8 mouse cellular contexts compared by ENCODE assay signal in the genomic region with DNA sequence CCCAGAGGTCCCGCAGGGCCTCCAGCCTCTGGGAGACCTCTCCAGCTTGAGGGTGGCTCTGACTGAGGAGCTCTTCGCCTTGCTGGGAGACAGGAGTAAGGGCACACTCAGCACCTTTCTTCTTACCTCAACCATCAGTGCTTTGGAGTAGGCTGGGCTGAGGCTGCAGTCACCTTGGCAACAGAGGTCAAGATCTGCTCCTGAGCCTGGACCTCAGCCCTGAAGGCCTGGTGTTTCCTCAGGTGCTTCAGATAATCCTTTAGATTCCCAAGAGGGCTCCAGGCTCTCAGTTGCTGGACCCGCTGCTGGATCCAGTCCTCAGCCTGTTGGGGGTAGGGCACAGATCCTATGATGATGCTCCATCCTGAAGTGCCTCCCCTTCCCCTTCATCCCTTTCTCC.
"Had no signal": no experiment of that assay in that cellular context is flagged by ENCODE, and none has a peak within 500 bp of the region (broad histone marks: within the 10 kb centered on the region; RNA-seq: fewer than 3 reads in every experiment).

No protein-coding gene starts in this region.

- H3K27me3 ChIP-seq: intestine, embryonic 15.5 days; midbrain, embryonic 13.5 days; stomach, embryonic 15.5 days had no signal

- H3K27ac ChIP-seq: intestine, embryonic 15.5 days; liver, embryonic 13.5 days; midbrain, embryonic 13.5 days; stomach, embryonic 15.5 days had no signal

- DNase-seq: liver; liver, embryonic 13.5 days; right cerebral cortex, postnatal 14 days; thymus, postnatal 4 days had no signal

- H3K9me3 ChIP-seq: intestine, embryonic 15.5 days; liver, embryonic 13.5 days; midbrain, embryonic 13.5 days; stomach, embryonic 15.5 days had no signal

- H3K4me3 ChIP-seq: intestine, embryonic 15.5 days; liver, embryonic 13.5 days; midbrain, embryonic 13.5 days; stomach, embryonic 15.5 days had no signal

- H3K4me1 ChIP-seq: intestine, embryonic 15.5 days; liver, embryonic 13.5 days; midbrain, embryonic 13.5 days had no signal

- H3K4me2 ChIP-seq: intestine, embryonic 15.5 days; liver, embryonic 13.5 days; midbrain, embryonic 13.5 days; stomach, embryonic 15.5 days had no signal

- H3K36me3 ChIP-seq: intestine, embryonic 15.5 days; liver, embryonic 13.5 days; midbrain, embryonic 13.5 days; stomach, embryonic 15.5 days had no signal

- H3K9ac ChIP-seq: intestine, embryonic 15.5 days; liver, embryonic 13.5 days; liver, postnatal 0 days; midbrain, embryonic 13.5 days; stomach, embryonic 15.5 days had no signal

- ATAC-seq: intestine, embryonic 15.5 days; midbrain, embryonic 13.5 days had no signal
